Mouse (Mus musculus): Measurements from ENCODE around the gene Gm47841.

DNA sequence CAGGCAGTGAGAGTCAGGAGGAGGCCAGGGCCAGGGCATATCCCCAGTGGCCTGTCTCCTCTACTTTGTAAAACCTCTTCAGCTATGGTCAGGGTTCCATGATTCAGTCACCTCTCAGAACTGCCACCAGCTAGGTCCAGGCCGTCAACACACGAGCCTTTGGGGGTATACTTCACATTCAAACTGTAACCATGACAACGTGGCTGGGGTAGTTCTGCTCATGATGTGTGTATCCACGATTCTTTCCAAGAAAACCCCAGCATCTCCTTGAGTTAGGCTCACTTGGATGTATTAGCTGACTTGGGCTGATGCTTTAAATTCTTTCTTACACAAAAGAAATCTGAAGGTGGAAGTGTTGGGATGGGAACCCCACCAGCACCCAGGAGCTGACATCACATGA, 41.1 kb upstream of the Gm47841 start:
- TF ChIP-seq CTCF (IDR thresholded peaks at IDR 0.05; ENCODE audit: extremely low read depth, insufficient read length, insufficient replicate concordance, low read depth, low read length) (no peak), POLR2A (IDR thresholded peaks at IDR 0.05; ENCODE audit: low read depth, low read length) (no peak)

All from small intestine, adult 2 months (tissue).